Mouse (Mus musculus): ENCODE results near the gene Rab42. TPM values are rescaled to one million over a fixed set of nuclear protein-coding genes. Genes with fewer than 3 reads are reported as not detected.

Rab42 gene
- polyA plus RNA-seq, 1 experiment from 2014 or later: 2.9 TPM

GRCm38 (mm10) chr4:132256384-132256783, 46.8 kb downstream of the Rab42 start:
- Histone ChIP-seq H3K36me3 (ENCODE audit: control insufficient read depth, insufficient read depth, low read length) (0 out of 2 replicates have a peak, but pooled peaks cover 2% of the 10 kb centered on the region), H3K9ac (ENCODE audit: low read depth, low read length) (no peak overlapping the region), H3K4me1 (ENCODE audit: control insufficient read depth, insufficient read depth, low read length) (peaks cover 14% of the 10 kb centered on the region), H3K4me2 (ENCODE audit: low read length) (no peak overlapping the region), H3K4me3 (ENCODE audit: low read depth, low read length) (no peak overlapping the region), H3K27ac (ENCODE audit: low read length) (no peak overlapping the region), H3K27me3 (ENCODE audit: control insufficient read depth, insufficient read depth, low read depth, low read length) (no peaks in the 10 kb centered on the region), H3K9me3 (replicated peaks; ENCODE audit: control insufficient read depth, low read length, poor library complexity, severe bottlenecking) (no peaks in the 10 kb centered on the region)
- WGBS: 92% methylated on average over 3 of the region's 3 CpGs
- no peak for ATAC-seq

GRCm38 (mm10) chr4:132254986-132255385, 48.2 kb downstream of the Rab42 start:
- Histone ChIP-seq H3K27me3 (ENCODE audit: control insufficient read depth, insufficient read depth, low read depth, low read length) (no peaks in the 10 kb centered on the region), H3K9ac (ENCODE audit: low read depth, low read length) (no peak overlapping the region), H3K4me2 (ENCODE audit: low read length) (no peak overlapping the region), H3K4me3 (ENCODE audit: low read depth, low read length) (no peak overlapping the region), H3K4me1 (ENCODE audit: control insufficient read depth, insufficient read depth, low read length) (peaks cover 10% of the 10 kb centered on the region), H3K9me3 (replicated peaks; ENCODE audit: control insufficient read depth, low read length, poor library complexity, severe bottlenecking) (no peaks in the 10 kb centered on the region), H3K27ac (ENCODE audit: low read length) (no peak overlapping the region), H3K36me3 (ENCODE audit: control insufficient read depth, insufficient read depth, low read length) (peaks cover 8% of the 10 kb centered on the region; the same call in 1 of the 2 replicates)
- no peak for ATAC-seq
- WGBS: 85% methylated on average over 3 of the region's 3 CpGs

- Histone ChIP-seq H3K4me2 (ENCODE audit: low read length) (no peak overlapping the region), H3K4me1 (ENCODE audit: control insufficient read depth, insufficient read depth, low read length) (no peaks in the 10 kb centered on the region; the same call in 1 of the 2 replicates), H3K27me3 (ENCODE audit: control insufficient read depth, insufficient read depth, low read depth, low read length) (no peaks in the 10 kb centered on the region), H3K9me3 (replicated peaks; ENCODE audit: control insufficient read depth, low read length, poor library complexity, severe bottlenecking) (no peaks in the 10 kb centered on the region), H3K4me3 (ENCODE audit: low read depth, low read length) (no peak overlapping the region), H3K36me3 (ENCODE audit: control insufficient read depth, insufficient read depth, low read length) (peaks cover 8% of the 10 kb centered on the region; the same call in 1 of the 2 replicates), H3K27ac (ENCODE audit: low read length) (no peak overlapping the region), H3K9ac (ENCODE audit: low read depth, low read length) (no peak overlapping the region)
- ATAC-seq: no peak
- 76% methylated on average over 2 of the region's 2 CpGs for WGBS
Measured at GRCm38 (mm10) chr4:132253622-132254021, 49.6 kb downstream of the Rab42 start.

DNA sequence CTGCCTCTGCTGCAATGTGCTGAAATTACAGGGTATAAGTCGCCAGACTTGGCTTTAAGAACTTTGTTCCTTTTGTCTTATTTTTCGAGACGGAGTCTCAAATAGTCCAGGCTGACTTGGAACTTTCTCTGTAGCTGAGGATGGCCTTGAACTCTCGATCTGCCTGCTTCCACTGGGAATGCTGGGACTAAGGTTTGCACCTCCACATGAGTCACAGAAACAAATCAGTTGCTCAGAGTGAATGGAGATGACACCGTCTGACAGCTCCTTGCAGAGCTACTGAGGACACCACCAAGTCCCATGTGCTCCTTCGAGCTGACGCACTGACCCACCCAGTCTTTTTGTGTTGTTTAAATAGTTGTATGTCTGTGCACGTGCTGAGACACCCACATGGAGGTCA, 50.1 kb downstream of the Rab42 start:
- Histone ChIP-seq H3K4me2 (ENCODE audit: low read length) (no peak overlapping the region), H3K9me3 (replicated peaks; ENCODE audit: control insufficient read depth, low read length, poor library complexity, severe bottlenecking) (no peaks in the 10 kb centered on the region), H3K9ac (ENCODE audit: low read depth, low read length) (no peak overlapping the region), H3K27ac (ENCODE audit: low read length) (no peak overlapping the region), H3K36me3 (ENCODE audit: control insufficient read depth, insufficient read depth, low read length) (peaks cover 8% of the 10 kb centered on the region; the same call in 1 of the 2 replicates), H3K4me3 (ENCODE audit: low read depth, low read length) (no peak overlapping the region), H3K27me3 (ENCODE audit: control insufficient read depth, insufficient read depth, low read depth, low read length) (no peaks in the 10 kb centered on the region), H3K4me1 (ENCODE audit: control insufficient read depth, insufficient read depth, low read length) (no peaks in the 10 kb centered on the region)
- WGBS: 86% methylated on average over 8 of the region's 8 CpGs
- no peak for ATAC-seq

Other genes starting within 250 kb of the Rab42 start
- not detected in 2 replicates for gene Gm10300, start 228.7 kb downstream of the Rab42 start, polyA plus RNA-seq (2015; fragmentation: Nextera tagmentation; extraction: Ambion mirVana)
- 61.7 and 69.9 TPM in 2 replicates for gene Epb41, start 228.1 kb downstream of the Rab42 start, polyA plus RNA-seq (2015; fragmentation: Nextera tagmentation; extraction: Ambion mirVana)
- 0.39 and 0.84 TPM in 2 replicates for gene Oprd1, start 158.9 kb downstream of the Rab42 start, polyA plus RNA-seq (2015; fragmentation: Nextera tagmentation; extraction: Ambion mirVana)
- gene Ythdf2, start 91.1 kb downstream of the Rab42 start, polyA plus RNA-seq (2015; fragmentation: Nextera tagmentation; extraction: Ambion mirVana): 109 and 124 TPM in 2 replicates
- gene Gmeb1, start 41.8 kb downstream of the Rab42 start, polyA plus RNA-seq (2015; fragmentation: Nextera tagmentation; extraction: Ambion mirVana): 40.0 and 41.1 TPM in 2 replicates
- gene Taf12, start 29.0 kb downstream of the Rab42 start, polyA plus RNA-seq (2015; fragmentation: Nextera tagmentation; extraction: Ambion mirVana): 42.8 and 45.2 TPM in 2 replicates
- 76.3 and 76.6 TPM in 2 replicates for gene Trnau1ap, start 26.2 kb upstream of the Rab42 start, polyA plus RNA-seq (2015; fragmentation: Nextera tagmentation; extraction: Ambion mirVana)
- gene Rcc1, start 50.2 kb upstream of the Rab42 start, polyA plus RNA-seq (2015; fragmentation: Nextera tagmentation; extraction: Ambion mirVana): 29.8 and 30.8 TPM in 2 replicates
- gene Phactr4, start 119.1 kb upstream of the Rab42 start, polyA plus RNA-seq (2015; fragmentation: Nextera tagmentation; extraction: Ambion mirVana): 7.1 and 8.3 TPM in 2 replicates
- 16.9 and 17.9 TPM in 2 replicates for gene Med18, start 160.5 kb upstream of the Rab42 start, polyA plus RNA-seq (2015; fragmentation: Nextera tagmentation; extraction: Ambion mirVana)
- gene Sesn2, start 207.1 kb upstream of the Rab42 start, polyA plus RNA-seq (2015; fragmentation: Nextera tagmentation; extraction: Ambion mirVana): 9.2 and 10.0 TPM in 2 replicates
- 1,190 and 1,253 TPM in 2 replicates for gene Atpif1, start 230.3 kb upstream of the Rab42 start, polyA plus RNA-seq (2015; fragmentation: Nextera tagmentation; extraction: Ambion mirVana)
- gene Dnajc8, start 232.2 kb upstream of the Rab42 start, polyA plus RNA-seq (2015; fragmentation: Nextera tagmentation; extraction: Ambion mirVana): 138 and 153 TPM in 2 replicates

All from midbrain, embryonic 16.5 days (tissue).